Comparison of ENCODE assay signal across 9 mouse cellular contexts in genomic region chr10:5305555-5305954, GRCm38 (mm10).
DNase-seq lines count a peak whose midpoint lies in the region; ATAC-seq and TF ChIP-seq lines count a peak whose summit lies in the region.
"Had no signal": no experiment of that assay in that cellular context is flagged by ENCODE, and none has a peak within 500 bp of the region (broad histone marks: within the 10 kb centered on the region; RNA-seq: fewer than 3 reads in every experiment).

No protein-coding gene starts in this region.

- WGBS in kidney, postnatal 0 days, result 19% methylated on average over 6 of the region's 6 CpGs
- 41% methylated on average over 6 of the region's 6 CpGs for WGBS in heart, embryonic 10.5 days

- peak; percentile 72 for DNase-seq in kidney, postnatal 0 days (ENCODE audit: low spot score)
- DNase-seq in kidney, postnatal 25 days, result no peak
- DNase-seq in NIH3T3 (ENCODE audit: low read depth), result peak; percentile 93
- peak; percentile 74 for DNase-seq in heart, embryonic 10.5 days (ENCODE audit: low spot score)
- no peak for DNase-seq in cerebellum, postnatal 4 days (ENCODE audit: low spot score in 2 of 2)
- DNase-seq in right cerebral cortex, postnatal 36 days (ENCODE audit: low spot score in 2 of 2), result no peak
- DNase-seq: left cerebral cortex, postnatal 4 days had no signal

- H3K9ac ChIP-seq in kidney, postnatal 0 days (ENCODE audit: low read depth, low read length), result no peak overlapping the region

- H3K4me2 ChIP-seq in kidney, postnatal 0 days (ENCODE audit: low read length), result no peak overlapping the region

- ATAC-seq in kidney, postnatal 0 days (replicated peaks; ENCODE audit: low FRiP score, low read depth), result no peak
- ATAC-seq in megakaryocyte progenitor cell, adult 5-6 weeks (replicated peaks; ENCODE audit: poor library complexity), result peak; percentile 48; the same call in 1 of the 2 replicates
- no peak for ATAC-seq in inflammation-experienced regulatory T-cells, adult 6 months

- no peaks in the 10 kb centered on the region for H3K27me3 ChIP-seq in kidney, postnatal 0 days (ENCODE audit: insufficient read depth, low read length)
- H3K27me3 ChIP-seq in heart, embryonic 10.5 days (ENCODE audit: insufficient read depth, poor library complexity, severe bottlenecking), result no peaks in the 10 kb centered on the region

- H3K36me3 ChIP-seq in kidney, postnatal 0 days (ENCODE audit: insufficient read depth, low read length), result no peaks in the 10 kb centered on the region
- no peaks in the 10 kb centered on the region for H3K36me3 ChIP-seq in heart, embryonic 10.5 days

- no peaks in the 10 kb centered on the region for H3K9me3 ChIP-seq in kidney, postnatal 0 days (replicated peaks; ENCODE audit: low read length)
- H3K9me3 ChIP-seq in heart, embryonic 10.5 days, result no peaks in the 10 kb centered on the region

- no peaks in the 10 kb centered on the region for H3K4me1 ChIP-seq in kidney, postnatal 0 days (replicated peaks; ENCODE audit: insufficient read depth, low read length)
- no peaks in the 10 kb centered on the region for H3K4me1 ChIP-seq in heart, embryonic 10.5 days

- TF ChIP-seq CTCF in kidney, postnatal 0 days (IDR thresholded peaks at IDR 0.05; ENCODE audit: low read depth), result peak; percentile 65

- no peak overlapping the region for H3K4me3 ChIP-seq in kidney, postnatal 0 days (replicated peaks; ENCODE audit: low read depth, low read length)
- H3K4me3 ChIP-seq in heart, embryonic 10.5 days, result no peak overlapping the region

- H3K27ac ChIP-seq in kidney, postnatal 0 days, result no peak overlapping the region
- no peak overlapping the region for H3K27ac ChIP-seq in heart, embryonic 10.5 days

Comparison
In these comparisons a context has a peak if more than half of its experiments do, and no peak if none do; other contexts are left out.
1. DNase-seq: peak in kidney, postnatal 0 days (single experiment), NIH3T3 (single experiment) and heart, embryonic 10.5 days (single experiment); none in kidney, postnatal 25 days (0 of 2), cerebellum, postnatal 4 days (0 of 2) and right cerebral cortex, postnatal 36 days (0 of 2).